Mouse (Mus musculus) cerebellum, adult 2 months (tissue): ENCODE results near the gene Zfp933. TPM values are rescaled to one million over a fixed set of nuclear protein-coding genes. Genes with fewer than 3 reads are reported as not detected.
"Not testable (repeated sequence)": the region's sequence is repeated elsewhere in the genome, so short reads cannot be mapped to it uniquely, and the experiment has no call there.

ENCODE experiments used
- DNase-seq, 2 experiments: peaks; one replicate each; pipeline ENCODE4 v3.0.0; 2021
- H3K27ac ChIP-seq: fragments of 200-500 bp; 2 replicates; pipeline ENCODE4 v1.5.1; 2012; ENCODE audit warnings: low read length, control low read depth, inconsistent platforms; ENCODE audit not compliant: insufficient read depth
- H3K27me3 ChIP-seq: fragments of 200-500 bp; 2 replicates; pipeline ENCODE4 v1.6.1; 2012; ENCODE audit warnings: inconsistent platforms, mild to moderate bottlenecking, low read length, moderate library complexity; ENCODE audit not compliant: control insufficient read depth, insufficient read depth
- H3K4me1 ChIP-seq: fragments of 200-500 bp; 2 replicates; pipeline ENCODE4 v1.6.1; 2011; ENCODE audit warnings: low read length; ENCODE audit not compliant: control insufficient read depth, insufficient read depth
- H3K4me3 ChIP-seq: fragments of 200-500 bp; replicated peaks from 2 replicates; pipeline ENCODE3; 2011; ENCODE audit warnings: mild to moderate bottlenecking, low read depth, low read length, control low read depth; ENCODE audit not compliant: insufficient read depth
- CTCF ChIP-seq: fragments of 200-500 bp; IDR thresholded peaks from 2 replicates; pipeline ENCODE4 v1.5.1; 2011; ENCODE audit warnings: low read depth, mild to moderate bottlenecking, control low read depth, low read length, moderate library complexity, borderline replicate concordance; ENCODE audit not compliant: insufficient read depth
- POLR2A ChIP-seq: fragments of 200-500 bp; IDR thresholded peaks from 2 replicates; pipeline ENCODE4 v1.6.1; 2011; ENCODE audit warnings: low read length, control low read depth, borderline replicate concordance; ENCODE audit not compliant: insufficient read depth
- WGBS: fragments of 180-500 bp; shearing (Covaris S2); methylation state at CpG from one replicate; pipeline ENCODE4 v1.1.7; 2018; 5-methylcytosine and 5-hydroxymethylcytosine counted together
- polyA plus RNA-seq: library from polyadenylated mRNA; depleted of rRNA; stranded (reverse); fragments of >200 nt; gene quantifications from 2 replicates; pipeline ENCODE4 v1.2.3, GENCODE M21; 2012

Zfp933 gene
- polyA plus RNA-seq, 1 experiment: 11.3 TPM

- DNase-seq: no peak
- WGBS: 0% methylated on average over 4 of the region's 4 CpGs
- TF ChIP-seq CTCF (no peak), POLR2A (no peak)
- Histone ChIP-seq H3K4me3 (peak overlapping the region; percentile 84), H3K27me3 (no peaks in the 10 kb centered on the region), H3K4me1 (no peaks in the 10 kb centered on the region), H3K27ac (no peak overlapping the region)
These were observed 422 bp upstream of the Zfp933 start for GRCm38 (mm10) chr4:147848584-147848991.

GRCm38 (mm10) chr4:147842871-147843270 lies 5.3 kb downstream of the Zfp933 start:
- H3K27ac ChIP-seq: no peak overlapping the region
- 99% methylated on average over 3 of the region's 3 CpGs for WGBS
- no peaks in the 10 kb centered on the region for H3K27me3 ChIP-seq
- no peaks in the 10 kb centered on the region for H3K4me1 ChIP-seq
- DNase-seq: no peak
- TF ChIP-seq POLR2A: no peak
- no peak for TF ChIP-seq CTCF
- H3K4me3 ChIP-seq: no peak overlapping the region

GRCm38 (mm10) chr4:147839282-147839681 lies 8.9 kb downstream of the Zfp933 start:
- not testable (repeated sequence) for H3K27me3 ChIP-seq, H3K4me1 ChIP-seq, H3K4me3 ChIP-seq, H3K27ac ChIP-seq
- DNase-seq: peak; percentile 35 to 59
- WGBS: over 99% methylated on average over 19 of the region's 26 CpGs

GRCm38 (mm10) chr4:147824389-147824788 lies 23.8 kb downstream of the Zfp933 start:
- Histone ChIP-seq H3K27ac (no peak overlapping the region), H3K4me3 (no peak overlapping the region), H3K27me3 (no peaks in the 10 kb centered on the region; the same call in 1 of the 2 replicates), H3K4me1 (no peaks in the 10 kb centered on the region)
- TF ChIP-seq POLR2A (no peak), CTCF (no peak)
- DNase-seq: no peak
- WGBS: 93% methylated on average over 4 of the region's 4 CpGs

GRCm38 (mm10) chr4:147821414-147821813 lies 26.8 kb downstream of the Zfp933 start:
- H3K27me3 ChIP-seq, H3K27ac ChIP-seq, H3K4me3 ChIP-seq, DNase-seq, H3K4me1 ChIP-seq: not testable (repeated sequence)
- 88% methylated on average over 3 of the region's 3 CpGs for WGBS

GRCm38 (mm10) chr4:147819659-147820058 lies 28.5 kb downstream of the Zfp933 start:
- H3K4me1 ChIP-seq, DNase-seq, H3K27me3 ChIP-seq, H3K4me3 ChIP-seq, H3K27ac ChIP-seq: not testable (repeated sequence)
- WGBS: 82% methylated on average over 7 of the region's 7 CpGs

- TF ChIP-seq CTCF (no peak), POLR2A (no peak)
These were observed 33.5 kb downstream of the Zfp933 start for GRCm38 (mm10) chr4:147814592-147815167.

GRCm38 (mm10) chr4:147813249-147813765 lies 34.9 kb downstream of the Zfp933 start:
- WGBS: 38% methylated on average over 5 of the region's 5 CpGs
- Histone ChIP-seq H3K4me1 (no peaks in the 10 kb centered on the region), H3K4me3 (no peak overlapping the region), H3K27ac (no peak overlapping the region), H3K27me3 (no peaks in the 10 kb centered on the region)
- DNase-seq: no peak
- no peak for TF ChIP-seq POLR2A
- TF ChIP-seq CTCF: no peak

More at GRCm38 (mm10) chr4:147814592-147815167, 33.5 kb downstream of the Zfp933 start:
- 72% methylated on average over 2 of the region's 2 CpGs for WGBS
- DNase-seq: no peak
- no peak overlapping the region for H3K4me3 ChIP-seq
- no peaks in the 10 kb centered on the region for H3K27me3 ChIP-seq
- no peak overlapping the region for H3K27ac ChIP-seq
- no peaks in the 10 kb centered on the region for H3K4me1 ChIP-seq

GRCm38 (mm10) chr4:147809966-147810304 lies 38.2 kb downstream of the Zfp933 start:
- H3K4me3 ChIP-seq, H3K27ac ChIP-seq, H3K4me1 ChIP-seq, H3K27me3 ChIP-seq, DNase-seq: not testable (repeated sequence)
- 55% methylated on average over 2 of the region's 2 CpGs for WGBS

GRCm38 (mm10) chr4:147809292-147809965 lies 38.7 kb downstream of the Zfp933 start, which contains the start of gene Zfp984:
Zfp984 (minus strand) TSS chr4:147809788.
- H3K27ac ChIP-seq, H3K4me1 ChIP-seq, H3K4me3 ChIP-seq, H3K27me3 ChIP-seq, DNase-seq: not testable (repeated sequence)
- WGBS: 17% methylated on average over 15 of the region's 15 CpGs

- not testable (repeated sequence) for H3K27ac ChIP-seq, H3K4me3 ChIP-seq, H3K4me1 ChIP-seq, DNase-seq, H3K27me3 ChIP-seq
- WGBS: 82% methylated on average over 4 of the region's 4 CpGs
These were observed 39.7 kb downstream of the Zfp933 start for GRCm38 (mm10) chr4:147808483-147808882.
